Mouse (Mus musculus) adrenal gland, adult (tissue): ENCODE data around the gene Slc7a7.
A peak's percentile ranks its signal among the peaks of the same experiment; 100 is the strongest.

ENCODE experiments used
- DNase-seq, 2 experiments: peaks; one replicate each; pipeline ENCODE4 v3.0.0; 2022 to 2023; ENCODE audit warnings: low spot score in 1 of 2; ENCODE audit not compliant: inconsistent age in 2 of 2

Slc7a7 gene

GRCm38 (mm10) chr14:54332176-54333074 is 85.2 kb downstream of the Slc7a7 start:
- DNase-seq, result no peak

- no peak for DNase-seq
These were observed 86.4 kb downstream of the Slc7a7 start for GRCm38 (mm10) chr14:54331178-54331577.

DNA sequence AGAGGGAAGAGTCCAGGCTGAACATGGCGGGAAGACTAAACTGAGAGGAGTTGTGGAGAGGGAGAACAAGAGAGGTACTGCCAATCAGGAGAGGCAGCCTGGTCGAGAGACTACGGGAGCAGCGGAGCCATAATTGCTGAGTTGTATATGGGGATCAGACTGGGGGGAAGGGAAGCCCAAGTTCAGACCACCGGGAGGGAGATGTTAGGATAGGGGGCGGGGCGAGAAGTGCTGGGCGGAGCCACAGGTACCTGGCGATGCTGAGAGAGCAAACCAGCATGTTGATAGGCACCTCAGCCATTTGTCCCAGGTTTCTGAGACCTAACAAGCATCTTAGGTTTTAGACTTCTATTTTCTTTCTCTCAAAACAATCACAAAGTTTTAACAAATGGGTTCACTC is 88.4 kb downstream of the Slc7a7 start:
- DNase-seq, result no peak

DNA sequence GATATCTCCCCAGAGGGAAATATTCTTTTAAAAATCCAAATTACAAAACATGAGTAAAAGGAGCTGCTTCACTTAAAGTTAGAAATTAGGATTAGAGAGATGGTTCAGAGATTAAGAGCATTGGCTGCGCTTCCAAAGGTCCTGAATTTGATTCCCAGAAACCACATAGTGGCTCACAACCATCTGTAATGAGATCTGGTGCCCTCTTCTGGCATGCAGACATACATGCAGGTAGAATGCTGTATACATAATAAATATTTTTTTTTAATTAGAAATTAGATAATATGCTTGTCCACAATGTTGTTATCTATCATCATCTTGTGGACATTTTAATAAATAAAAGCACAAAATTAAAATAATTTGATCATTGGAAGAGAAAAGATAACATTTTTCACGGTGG is 89.0 kb downstream of the Slc7a7 start:
- peak in 1 of 2 experiments; percentile 25 for DNase-seq

- DNase-seq, result no peak
These were observed 93.1 kb downstream of the Slc7a7 start for GRCm38 (mm10) chr14:54324486-54324885.

DNA sequence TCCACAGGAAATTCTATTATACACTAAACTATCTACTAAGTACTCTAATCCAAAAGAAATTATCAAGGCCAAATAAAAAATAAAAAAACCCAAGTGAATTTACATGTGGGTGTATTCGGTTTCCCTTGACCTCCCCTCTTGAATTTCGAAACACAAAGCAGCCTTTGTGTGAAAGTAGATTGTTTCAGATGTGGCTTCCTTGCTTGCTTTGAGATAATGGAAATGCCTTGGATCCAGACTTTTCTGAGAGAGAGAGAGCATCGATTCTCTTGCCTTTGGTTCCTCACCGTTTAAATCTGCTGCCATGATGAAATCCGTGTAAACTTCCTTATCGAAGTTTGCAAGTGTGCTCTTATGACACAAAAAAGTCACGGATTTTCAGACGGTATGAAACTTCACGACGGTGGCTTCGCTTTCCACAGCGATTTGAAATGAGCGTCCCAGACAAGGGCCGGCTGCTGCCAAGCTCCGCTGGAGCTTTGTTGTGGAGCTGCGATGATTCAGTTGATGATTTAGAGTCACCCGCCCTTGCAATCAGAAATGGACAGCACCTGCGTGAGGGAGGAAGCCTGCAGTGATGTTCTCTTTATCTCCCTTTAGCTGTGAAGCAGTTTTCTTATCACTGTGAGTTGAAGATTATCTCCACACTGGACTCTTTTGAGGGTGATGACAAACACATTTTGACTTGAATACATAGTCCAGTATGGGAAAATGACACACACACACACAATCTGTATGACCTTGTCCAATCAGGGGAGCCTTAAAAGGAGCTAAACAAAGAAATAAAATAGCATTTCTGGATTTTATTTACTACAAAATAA is 95.8 kb downstream of the Slc7a7 start:
- DNase-seq, result peak in 1 of 2 experiments; percentile 76
